Mouse (Mus musculus): ENCODE measurements around the gene Bex3.

Bex3 gene

GRCm38 (mm10) chrX:136313792-136314564, 43.9 kb downstream of the Bex3 start:
- DNase-seq (ENCODE audit: low read depth, low spot score) = no peak

GRCm38 (mm10) chrX:136319953-136320352, 49.9 kb downstream of the Bex3 start:
- DNase-seq (ENCODE audit: low read depth, low spot score) = no peak
